Mouse (Mus musculus): ENCODE data around the gene Anxa9.

Anxa9 gene

GRCm38 (mm10) chr3:95246465-95247231 lies 60.3 kb downstream of the Anxa9 start:
- peak; percentile 58 to 71 for DNase-seq
